Mouse (Mus musculus): ENCODE results near the gene Cers3. TPM values are rescaled to one million over a fixed set of nuclear protein-coding genes. Genes with fewer than 3 reads are reported as not detected.

Gene Cers3
- polyA plus RNA-seq, 1 experiment from 2014 or later, result 1.9 TPM

DNA sequence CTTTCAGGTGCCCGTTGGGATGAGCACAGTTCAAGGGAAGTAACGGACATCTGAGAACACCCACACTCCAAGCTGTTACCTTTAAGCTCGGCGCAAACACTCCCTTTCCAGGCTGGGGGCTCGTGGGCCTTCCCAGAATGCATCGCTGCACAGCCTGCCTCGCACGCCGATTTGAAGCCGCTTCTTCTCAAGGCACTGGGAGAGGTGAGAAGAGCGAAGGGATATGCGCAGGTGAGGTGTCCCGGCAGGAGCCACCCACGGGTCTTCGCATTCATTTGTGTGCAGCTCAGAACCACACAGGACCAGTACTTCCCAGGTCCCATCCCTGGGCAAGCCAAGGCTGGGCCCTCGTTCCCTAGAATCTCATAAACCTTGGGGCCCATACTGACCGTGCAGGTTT is 9.9 kb upstream of the Cers3 start:
- Histone ChIP-seq H3K27me3 (ENCODE audit: control insufficient read depth, insufficient read depth, low read length) (no peaks in the 10 kb centered on the region), H3K36me3 (ENCODE audit: control insufficient read depth, insufficient read depth, low read length) (no peaks in the 10 kb centered on the region), H3K4me3 (ENCODE audit: low read length) (no peak overlapping the region), H3K4me2 (replicated peaks; ENCODE audit: low read depth, low read length) (no peak overlapping the region), H3K9ac (ENCODE audit: low read depth, low read length) (no peak overlapping the region), H3K4me1 (ENCODE audit: control insufficient read depth, insufficient read depth, low read length) (no peaks in the 10 kb centered on the region), H3K9me3 (ENCODE audit: control insufficient read depth, low read length) (no peaks in the 10 kb centered on the region), H3K27ac (ENCODE audit: low read depth, low read length) (no peak overlapping the region)
- WGBS, result 95% methylated on average over 17 of the region's 17 CpGs
- ATAC-seq (ENCODE audit: low FRiP score, low TSS enrichment), result no peak

DNA sequence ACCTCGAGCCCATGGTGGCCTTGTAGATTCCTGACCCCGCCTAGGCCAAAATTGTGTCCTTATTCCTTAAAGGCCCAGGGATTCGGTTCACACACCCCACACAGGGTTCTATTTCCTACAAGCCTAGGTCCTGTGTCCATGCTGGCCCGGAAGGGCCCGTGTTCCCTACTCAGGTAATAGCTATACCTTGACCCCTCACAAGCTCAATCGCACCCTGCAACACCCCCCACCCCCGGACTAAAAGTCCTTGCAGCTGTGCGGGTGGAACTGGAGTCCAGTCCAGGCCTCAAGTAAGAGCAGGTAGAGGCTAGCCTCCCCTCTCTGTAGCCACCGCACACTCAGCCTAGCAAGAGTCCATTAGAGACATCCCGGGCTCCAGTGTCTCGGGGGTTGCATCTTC is 9.4 kb upstream of the Cers3 start:
- no peaks in the 10 kb centered on the region for H3K4me1 ChIP-seq (ENCODE audit: control insufficient read depth, insufficient read depth, low read length)
- no peaks in the 10 kb centered on the region for H3K36me3 ChIP-seq (ENCODE audit: control insufficient read depth, insufficient read depth, low read length)
- no peak overlapping the region for H3K9ac ChIP-seq (ENCODE audit: low read depth, low read length)
- ATAC-seq (ENCODE audit: low FRiP score, low TSS enrichment), result no peak
- no peak overlapping the region for H3K4me3 ChIP-seq (ENCODE audit: low read length)
- H3K27ac ChIP-seq (ENCODE audit: low read depth, low read length), result no peak overlapping the region
- no peak overlapping the region for H3K4me2 ChIP-seq (replicated peaks; ENCODE audit: low read depth, low read length)
- H3K27me3 ChIP-seq (ENCODE audit: control insufficient read depth, insufficient read depth, low read length), result no peaks in the 10 kb centered on the region
- 95% methylated on average over 11 of the region's 11 CpGs for WGBS
- no peaks in the 10 kb centered on the region for H3K9me3 ChIP-seq (ENCODE audit: control insufficient read depth, low read length)

DNA sequence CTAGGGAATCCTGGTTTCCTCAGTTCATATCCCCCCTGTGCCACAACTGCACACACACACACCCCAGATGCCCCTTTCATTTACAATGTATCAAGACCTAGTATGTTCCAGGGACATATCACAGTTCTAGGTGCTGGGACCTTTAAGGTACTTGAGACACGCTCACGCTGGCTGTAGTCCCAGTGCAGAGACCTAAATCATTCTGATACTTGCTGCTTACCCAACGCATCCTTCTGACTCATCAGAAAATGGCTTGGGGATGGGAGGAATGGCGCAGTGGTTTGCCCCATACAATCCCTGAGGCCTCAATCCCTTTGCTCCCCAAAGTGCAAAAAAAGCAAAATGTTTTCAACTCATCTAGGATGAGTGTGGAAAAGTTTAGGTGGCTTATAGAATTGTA is 8.8 kb upstream of the Cers3 start:
- H3K27me3 ChIP-seq (ENCODE audit: control insufficient read depth, insufficient read depth, low read length), result no peaks in the 10 kb centered on the region
- H3K4me3 ChIP-seq (ENCODE audit: low read length), result no peak overlapping the region
- H3K4me2 ChIP-seq (replicated peaks; ENCODE audit: low read depth, low read length), result no peak overlapping the region
- no peak overlapping the region for H3K9ac ChIP-seq (ENCODE audit: low read depth, low read length)
- no peak overlapping the region for H3K27ac ChIP-seq (ENCODE audit: low read depth, low read length)
- no peaks in the 10 kb centered on the region for H3K9me3 ChIP-seq (ENCODE audit: control insufficient read depth, low read length)
- WGBS, result 93% methylated on average over 4 of the region's 4 CpGs
- H3K36me3 ChIP-seq (ENCODE audit: control insufficient read depth, insufficient read depth, low read length), result no peaks in the 10 kb centered on the region
- H3K4me1 ChIP-seq (ENCODE audit: control insufficient read depth, insufficient read depth, low read length), result no peaks in the 10 kb centered on the region
- ATAC-seq (ENCODE audit: low FRiP score, low TSS enrichment), result no peak

DNA sequence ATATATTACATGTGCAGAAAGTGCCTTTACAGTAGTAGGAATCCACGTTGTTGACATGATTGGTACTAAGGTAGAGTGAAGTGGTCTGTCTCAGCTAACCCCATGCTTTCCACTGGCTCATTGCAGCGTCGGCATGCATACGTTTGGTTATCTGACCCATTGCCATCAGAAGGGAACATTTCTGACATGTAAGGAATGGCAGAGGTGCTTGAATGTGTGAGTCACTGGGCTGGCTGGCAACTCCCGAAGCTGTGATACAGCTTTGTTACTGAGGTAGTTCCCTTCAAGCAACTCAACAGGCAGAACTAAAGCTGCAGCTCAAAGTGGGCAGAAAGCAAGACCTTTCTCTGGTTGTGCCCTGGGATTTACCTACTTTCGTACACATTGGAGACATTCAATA is 8.3 kb upstream of the Cers3 start:
- H3K4me3 ChIP-seq (ENCODE audit: low read length), result no peak overlapping the region
- H3K27me3 ChIP-seq (ENCODE audit: control insufficient read depth, insufficient read depth, low read length), result no peaks in the 10 kb centered on the region
- no peak overlapping the region for H3K27ac ChIP-seq (ENCODE audit: low read depth, low read length)
- no peak overlapping the region for H3K9ac ChIP-seq (ENCODE audit: low read depth, low read length)
- H3K36me3 ChIP-seq (ENCODE audit: control insufficient read depth, insufficient read depth, low read length), result no peaks in the 10 kb centered on the region
- no peaks in the 10 kb centered on the region for H3K4me1 ChIP-seq (ENCODE audit: control insufficient read depth, insufficient read depth, low read length)
- H3K9me3 ChIP-seq (ENCODE audit: control insufficient read depth, low read length), result no peaks in the 10 kb centered on the region
- H3K4me2 ChIP-seq (replicated peaks; ENCODE audit: low read depth, low read length), result no peak overlapping the region
- ATAC-seq (ENCODE audit: low FRiP score, low TSS enrichment), result no peak
- 88% methylated on average over 6 of the region's 6 CpGs for WGBS

DNA sequence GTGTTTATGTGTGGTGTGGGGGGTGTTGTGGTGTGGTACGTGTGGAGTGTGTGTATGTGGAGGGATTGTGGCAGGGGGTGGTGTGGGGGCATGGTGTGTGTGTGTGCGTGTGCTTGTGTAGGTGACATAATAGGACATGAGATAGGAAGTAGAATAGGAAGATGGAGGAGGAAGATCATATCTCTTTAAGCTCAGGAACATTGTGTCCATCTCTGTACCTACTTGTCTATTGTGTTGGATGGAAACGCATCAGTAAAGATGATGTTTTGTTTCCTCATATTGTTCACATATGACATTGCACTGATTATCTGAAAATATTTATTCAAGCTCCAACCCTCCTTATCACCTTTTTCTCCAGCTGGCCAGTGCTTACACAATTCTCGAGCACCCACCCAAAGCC is 5.9 kb upstream of the Cers3 start:
- H3K27me3 ChIP-seq (ENCODE audit: control insufficient read depth, insufficient read depth, low read length), result no peaks in the 10 kb centered on the region
- no peak overlapping the region for H3K9ac ChIP-seq (ENCODE audit: low read depth, low read length)
- H3K36me3 ChIP-seq (ENCODE audit: control insufficient read depth, insufficient read depth, low read length), result no peaks in the 10 kb centered on the region
- ATAC-seq (ENCODE audit: low FRiP score, low TSS enrichment), result no peak
- no peak overlapping the region for H3K4me2 ChIP-seq (replicated peaks; ENCODE audit: low read depth, low read length)
- no peaks in the 10 kb centered on the region for H3K9me3 ChIP-seq (ENCODE audit: control insufficient read depth, low read length)
- H3K27ac ChIP-seq (ENCODE audit: low read depth, low read length), result no peak overlapping the region
- no peak overlapping the region for H3K4me3 ChIP-seq (ENCODE audit: low read length)
- WGBS, result 91% methylated on average over 4 of the region's 4 CpGs
- H3K4me1 ChIP-seq (ENCODE audit: control insufficient read depth, insufficient read depth, low read length), result no peaks in the 10 kb centered on the region

DNA sequence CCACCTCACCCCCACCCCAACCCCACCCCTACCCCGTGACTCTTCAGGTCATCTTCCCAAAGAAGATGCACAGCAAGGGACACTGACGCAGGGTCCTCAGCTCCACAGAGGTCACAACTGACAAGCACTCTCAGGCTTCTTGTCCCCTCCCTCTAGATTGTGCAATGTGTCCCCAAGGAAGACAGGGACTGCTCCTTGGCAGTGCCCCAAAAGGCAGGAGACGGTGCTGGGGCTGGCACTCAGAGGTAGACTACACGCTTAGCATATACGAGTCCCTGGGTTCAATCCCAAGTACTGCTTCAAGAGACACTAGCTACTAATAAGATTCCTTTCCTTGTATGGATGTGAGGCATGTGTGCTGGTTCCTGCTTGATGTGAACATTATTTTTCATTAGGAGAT is 2.3 kb upstream of the Cers3 start:
- ATAC-seq (ENCODE audit: low FRiP score, low TSS enrichment), result no peak
- Histone ChIP-seq H3K4me1 (ENCODE audit: control insufficient read depth, insufficient read depth, low read length) (no peaks in the 10 kb centered on the region), H3K4me2 (replicated peaks; ENCODE audit: low read depth, low read length) (no peak overlapping the region), H3K27me3 (ENCODE audit: control insufficient read depth, insufficient read depth, low read length) (no peaks in the 10 kb centered on the region), H3K27ac (ENCODE audit: low read depth, low read length) (no peak overlapping the region), H3K9me3 (ENCODE audit: control insufficient read depth, low read length) (no peaks in the 10 kb centered on the region), H3K4me3 (ENCODE audit: low read length) (no peak overlapping the region), H3K9ac (ENCODE audit: low read depth, low read length) (no peak overlapping the region), H3K36me3 (ENCODE audit: control insufficient read depth, insufficient read depth, low read length) (no peaks in the 10 kb centered on the region)
- 87% methylated on average over 5 of the region's 5 CpGs for WGBS

DNA sequence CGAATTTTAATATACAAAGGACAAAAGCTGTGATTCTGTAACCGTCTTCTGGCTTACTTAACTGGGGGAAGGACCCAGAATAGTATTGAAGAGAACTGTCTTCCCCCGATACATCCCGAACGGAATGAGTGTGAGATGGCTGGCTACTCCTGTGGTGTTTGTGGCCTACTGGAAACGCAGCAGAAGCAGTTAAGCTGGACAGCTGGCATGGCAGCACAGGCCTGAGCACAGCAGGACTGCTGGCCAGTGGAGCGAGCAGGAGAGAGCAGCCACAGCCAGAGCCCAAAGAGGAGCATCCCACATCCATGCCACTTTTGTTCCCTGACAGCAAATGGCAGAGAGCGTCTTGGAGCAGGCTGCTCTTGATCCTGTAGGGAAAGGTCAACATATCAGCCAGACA is 1.9 kb upstream of the Cers3 start:
- ATAC-seq (ENCODE audit: low FRiP score, low TSS enrichment), result no peak
- WGBS, result 68% methylated on average over 8 of the region's 8 CpGs

DNA sequence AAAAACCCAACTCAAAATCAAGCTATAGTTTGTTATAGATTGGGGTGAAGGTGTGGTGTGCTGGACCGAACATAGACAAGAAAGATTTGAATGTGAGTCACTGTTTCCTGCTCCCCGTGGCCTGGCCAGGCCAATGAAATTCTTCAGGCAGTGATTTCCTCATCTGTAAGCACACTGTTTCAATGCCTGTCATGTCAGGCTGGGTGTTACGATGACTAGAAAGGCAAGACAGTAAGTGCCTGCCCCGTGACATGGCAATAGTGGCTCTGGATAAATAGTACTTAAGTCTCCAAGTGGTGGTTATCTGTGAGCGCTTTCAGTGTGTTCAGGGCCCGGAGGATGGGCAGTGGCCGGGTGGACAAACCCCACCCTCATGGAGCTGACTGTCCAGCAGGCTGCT is 3.7 kb downstream of the Cers3 start:
- no peak for ATAC-seq (ENCODE audit: low FRiP score, low TSS enrichment)
- no peak overlapping the region for H3K4me2 ChIP-seq (replicated peaks; ENCODE audit: low read depth, low read length)
- H3K9me3 ChIP-seq (ENCODE audit: control insufficient read depth, low read length), result no peaks in the 10 kb centered on the region
- H3K36me3 ChIP-seq (ENCODE audit: control insufficient read depth, insufficient read depth, low read length), result no peaks in the 10 kb centered on the region
- no peak overlapping the region for H3K9ac ChIP-seq (ENCODE audit: low read depth, low read length)
- no peaks in the 10 kb centered on the region for H3K27me3 ChIP-seq (ENCODE audit: control insufficient read depth, insufficient read depth, low read length)
- no peak overlapping the region for H3K4me3 ChIP-seq (ENCODE audit: low read length)
- no peaks in the 10 kb centered on the region for H3K4me1 ChIP-seq (ENCODE audit: control insufficient read depth, insufficient read depth, low read length)
- WGBS, result 81% methylated on average over 7 of the region's 7 CpGs
- no peak overlapping the region for H3K27ac ChIP-seq (ENCODE audit: low read depth, low read length)

More for the DNA sequence above, 1.9 kb upstream of the Cers3 start:
- Histone ChIP-seq H3K4me3 (ENCODE audit: low read length) (no peak overlapping the region), H3K9ac (ENCODE audit: low read depth, low read length) (no peak overlapping the region), H3K4me1 (ENCODE audit: control insufficient read depth, insufficient read depth, low read length) (no peaks in the 10 kb centered on the region), H3K9me3 (ENCODE audit: control insufficient read depth, low read length) (no peaks in the 10 kb centered on the region), H3K27ac (ENCODE audit: low read depth, low read length) (no peak overlapping the region), H3K27me3 (ENCODE audit: control insufficient read depth, insufficient read depth, low read length) (no peaks in the 10 kb centered on the region), H3K4me2 (replicated peaks; ENCODE audit: low read depth, low read length) (no peak overlapping the region), H3K36me3 (ENCODE audit: control insufficient read depth, insufficient read depth, low read length) (no peaks in the 10 kb centered on the region)

DNA sequence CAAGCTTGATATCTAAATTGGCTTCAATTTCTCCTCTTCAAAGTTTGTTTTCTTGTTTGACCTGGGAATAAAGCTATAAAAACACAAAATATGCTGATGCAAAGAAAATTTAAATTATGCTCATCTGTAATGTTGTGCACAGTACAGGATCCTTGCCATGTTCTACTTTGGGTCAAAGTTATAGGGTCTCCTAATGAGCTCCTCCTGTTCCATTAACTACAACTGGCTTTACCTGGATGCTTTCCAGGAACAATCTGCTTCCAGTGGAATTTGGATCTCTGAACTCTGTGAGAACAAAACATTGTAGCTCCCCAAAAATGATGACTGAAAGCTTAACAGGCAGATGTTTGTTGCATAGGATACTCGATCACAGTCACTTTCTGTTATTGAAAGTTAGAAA is 6.7 kb downstream of the Cers3 start:
- no peaks in the 10 kb centered on the region for H3K4me1 ChIP-seq (ENCODE audit: control insufficient read depth, insufficient read depth, low read length)
- H3K9ac ChIP-seq (ENCODE audit: low read depth, low read length), result no peak overlapping the region
- no peak for ATAC-seq (ENCODE audit: low FRiP score, low TSS enrichment)
- no peak overlapping the region for H3K4me3 ChIP-seq (ENCODE audit: low read length)
- no peak overlapping the region for H3K27ac ChIP-seq (ENCODE audit: low read depth, low read length)
- no peaks in the 10 kb centered on the region for H3K9me3 ChIP-seq (ENCODE audit: control insufficient read depth, low read length)
- 74% methylated on average over 1 of the region's 1 CpGs for WGBS
- H3K4me2 ChIP-seq (replicated peaks; ENCODE audit: low read depth, low read length), result no peak overlapping the region
- H3K27me3 ChIP-seq (ENCODE audit: control insufficient read depth, insufficient read depth, low read length), result no peaks in the 10 kb centered on the region
- H3K36me3 ChIP-seq (ENCODE audit: control insufficient read depth, insufficient read depth, low read length), result no peaks in the 10 kb centered on the region

DNA sequence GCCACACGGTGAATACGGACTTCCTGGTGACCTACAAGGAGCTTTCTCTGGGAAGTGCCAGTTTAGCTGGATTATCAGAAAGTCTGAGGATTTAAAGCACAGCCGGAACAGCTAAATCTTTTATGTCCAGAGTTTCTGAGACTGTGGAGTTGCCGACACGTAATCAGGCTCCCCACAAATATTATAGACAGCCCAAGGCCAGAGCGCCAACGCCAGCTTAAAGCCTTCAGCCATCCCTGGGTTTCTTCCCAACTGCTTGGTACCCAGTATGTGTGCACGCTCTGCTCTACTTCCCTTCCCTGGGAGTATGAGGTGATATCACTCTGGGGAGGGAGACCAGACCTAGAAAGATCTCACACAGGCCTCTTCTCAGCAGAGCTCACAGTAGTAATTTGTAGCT is 10.5 kb downstream of the Cers3 start:
- no peaks in the 10 kb centered on the region for H3K27me3 ChIP-seq (ENCODE audit: control insufficient read depth, insufficient read depth, low read length)
- no peak overlapping the region for H3K4me3 ChIP-seq (ENCODE audit: low read length)
- no peaks in the 10 kb centered on the region for H3K9me3 ChIP-seq (ENCODE audit: control insufficient read depth, low read length)
- ATAC-seq (ENCODE audit: low FRiP score, low TSS enrichment), result no peak
- no peak overlapping the region for H3K27ac ChIP-seq (ENCODE audit: low read depth, low read length)
- no peaks in the 10 kb centered on the region for H3K36me3 ChIP-seq (ENCODE audit: control insufficient read depth, insufficient read depth, low read length)
- WGBS, result 87% methylated on average over 8 of the region's 8 CpGs
- H3K9ac ChIP-seq (ENCODE audit: low read depth, low read length), result no peak overlapping the region
- H3K4me2 ChIP-seq (replicated peaks; ENCODE audit: low read depth, low read length), result no peak overlapping the region
- no peaks in the 10 kb centered on the region for H3K4me1 ChIP-seq (ENCODE audit: control insufficient read depth, insufficient read depth, low read length)

All from kidney, embryonic 14.5 days (tissue).